Mouse (Mus musculus) left cerebral cortex, postnatal 25 days (tissue): Measurements from ENCODE around the gene Mfsd14a. TPM values are rescaled to one million over a fixed set of nuclear protein-coding genes. Genes with fewer than 3 reads are reported as not detected.

Experiments used
- DNase-seq, 2 experiments: peaks; one replicate each; pipeline ENCODE4 v3.0.0; 2022; ENCODE audit warnings: low spot score in 2 of 2, mixed read lengths in 1 of 2
- intact Hi-C: fragments of 180-260 bp; cut with DNase I; formaldehyde crosslinking; loops from one replicate; pipeline ENCODE4 v1.15.1; 2025
- total RNA-seq, 2 experiments: library from RNA; stranded (reverse); gene quantifications; 2 replicates each; pipeline ENCODE4 v1.2.3; 2021

Mfsd14a gene
- total RNA-seq, 2 experiments from 2014 or later: 61.6 to 62.4 TPM

GRCm38 (mm10) chr3:116614295-116614892 is 48.1 kb downstream of the Mfsd14a start, which contains the start of gene Trmt13:
Trmt13 (minus strand) TSS chr3:116614587.
- intact Hi-C loops: no loop called here
- peak in 1 of 2 experiments; percentile 33 for DNase-seq

GRCm38 (mm10) chr3:116604570-116604969 is 57.9 kb downstream of the Mfsd14a start:
- DNase-seq: peak in 1 of 2 experiments; percentile 18
- intact Hi-C loops: no loop called here

GRCm38 (mm10) chr3:116601781-116602180 is 60.7 kb downstream of the Mfsd14a start:
- intact Hi-C loops: no loop called here
- DNase-seq: no peak

GRCm38 (mm10) chr3:116601005-116601404 is 61.5 kb downstream of the Mfsd14a start:
- no peak for DNase-seq
- intact Hi-C loops: no loop called here

- DNase-seq: no peak
- intact Hi-C loops: no loop called here
Observed at GRCm38 (mm10) chr3:116599705-116600104, 62.8 kb downstream of the Mfsd14a start.

GRCm38 (mm10) chr3:116595603-116595991 is 66.9 kb downstream of the Mfsd14a start:
- intact Hi-C loops: loop anchor here (2.0 kb wide), 2 partner anchors 83 to 155 kb away; partner anchors contain the start of gene Dbt
- no peak for DNase-seq

GRCm38 (mm10) chr3:116594728-116595602 is 67.5 kb downstream of the Mfsd14a start, which contains the start of gene Sass6:
Sass6 (plus strand) TSS chr3:116594982.
- intact Hi-C loops: loop anchor here (1.0 to 5.0 kb wide), 4 partner anchors 67 to 242 kb away; partner anchors contain the start of genes Dbt and Mfsd14a

GRCm38 (mm10) chr3:116594076-116594727 is 68.3 kb downstream of the Mfsd14a start:
- DNase-seq: no peak
- intact Hi-C loops: loop anchor here (1.0 to 5.0 kb wide), 4 partner anchors 68 to 243 kb away; partner anchors contain the start of genes Dbt and Mfsd14a

More at GRCm38 (mm10) chr3:116594728-116595602, 67.5 kb downstream of the Mfsd14a start, which contains the start of gene Sass6:
- DNase-seq: peak; percentile 97 to 98

GRCm38 (mm10) chr3:116582201-116582600 is 80.3 kb downstream of the Mfsd14a start:
- intact Hi-C loops: loop anchor here (5.0 kb wide), 1 partner anchor 50 kb away; no protein-coding TSS in a partner anchor
- DNase-seq: peak; percentile 37 to 90

Other genes with a start within 250 kb of the Mfsd14a start
- gene Cdc14a, start 238.6 kb downstream of the Mfsd14a start, total RNA-seq: 1 to 10 TPM; 3.2 to 4.3 TPM
- 10 to 100 TPM; 55.5 to 59.5 TPM for gene Rtca, start 154.5 kb downstream of the Mfsd14a start, total RNA-seq
- 10 to 100 TPM; 18.2 to 20.6 TPM for gene Dbt, start 149.6 kb downstream of the Mfsd14a start, total RNA-seq
- gene Lrrc39, start 99.7 kb downstream of the Mfsd14a start, total RNA-seq: under 1 TPM in 1 of 2 experiments, not detected in 1; 0.14 TPM
- 1 to 10 TPM; 5.4 to 9.0 TPM for gene Sass6, start 67.7 kb downstream of the Mfsd14a start, total RNA-seq
- 10 to 100 TPM; 13.5 to 16.4 TPM for gene Trmt13, start 48.1 kb downstream of the Mfsd14a start, total RNA-seq
- gene Gm43191, start 18.6 kb upstream of the Mfsd14a start, total RNA-seq: not detected
- 10 to 100 TPM; 13.1 to 14.5 TPM for gene Slc35a3, start 50.2 kb upstream of the Mfsd14a start, total RNA-seq
- 10 to 100 TPM; 23.7 to 24.6 TPM for gene Agl, start 145.5 kb upstream of the Mfsd14a start, total RNA-seq
- 1 to 10 TPM in 1 of 2 experiments, under 1 TPM in 1; 0.78 to 1.8 TPM for gene Frrs1, start 196.8 kb upstream of the Mfsd14a start, total RNA-seq